Mouse (Mus musculus) liver, embryonic 15.5 days (tissue): ENCODE measurements at regions not wholly inside any gene's neighbourhood (a gene's known extent, or its start where the extent isn't known, plus 50 kb on each side); places are given as distances from the start of the nearest gene placed in this dataset.

Experiments used
- ATAC-seq: fragments of 200-750 bp; cut with Nextera tagmentation; 2 replicates; pipeline ENCODE4 v1.8.0; 2017; ENCODE audit warnings: moderate number of reproducible peaks, mild to moderate bottlenecking, moderate library complexity; ENCODE audit not compliant: insufficient read depth
- H3K27ac ChIP-seq: fragments of 300-500 bp; sonication (generic); replicated peaks from 2 replicates; pipeline ENCODE4 v1.5.1; 2015; ENCODE audit warnings: mild to moderate bottlenecking, inconsistent platforms
- H3K27me3 ChIP-seq: fragments of 300-500 bp; sonication (generic); 2 replicates; pipeline ENCODE4 v1.6.1; 2015; ENCODE audit warnings: mild to moderate bottlenecking, inconsistent platforms
- H3K36me3 ChIP-seq: fragments of 300-500 bp; sonication (generic); replicated peaks from 2 replicates; pipeline ENCODE4 v1.6.1; 2015; ENCODE audit warnings: moderate library complexity, mild to moderate bottlenecking, inconsistent platforms
- H3K4me1 ChIP-seq: fragments of 300-500 bp; sonication (generic); replicated peaks from 2 replicates; pipeline ENCODE4 v1.6.1; 2015; ENCODE audit warnings: inconsistent platforms
- H3K4me2 ChIP-seq: fragments of 300-500 bp; sonication (generic); 2 replicates; pipeline ENCODE4 v1.6.1; 2015; ENCODE audit warnings: moderate library complexity, mild to moderate bottlenecking, inconsistent platforms
- H3K4me3 ChIP-seq: fragments of 300-500 bp; sonication (generic); replicated peaks from 2 replicates; pipeline ENCODE4 v1.5.1; 2015; ENCODE audit warnings: mild to moderate bottlenecking, inconsistent platforms
- H3K9ac ChIP-seq: fragments of 300-500 bp; sonication (generic); 2 replicates; pipeline ENCODE4 v1.6.1; 2015; ENCODE audit warnings: moderate library complexity, mild to moderate bottlenecking, inconsistent platforms
- H3K9me3 ChIP-seq: fragments of 300-500 bp; sonication (generic); replicated peaks from 2 replicates; pipeline ENCODE4 v1.6.1; 2016; ENCODE audit warnings: inconsistent platforms
- WGBS: fragments of 180-500 bp; shearing (Covaris S2); methylation state at CpG from one replicate; pipeline ENCODE4 v1.1.7; 2015; ENCODE audit warnings: mixed read lengths; ENCODE audit not compliant: insufficient replicate concordance; 5-methylcytosine and 5-hydroxymethylcytosine counted together

DNA sequence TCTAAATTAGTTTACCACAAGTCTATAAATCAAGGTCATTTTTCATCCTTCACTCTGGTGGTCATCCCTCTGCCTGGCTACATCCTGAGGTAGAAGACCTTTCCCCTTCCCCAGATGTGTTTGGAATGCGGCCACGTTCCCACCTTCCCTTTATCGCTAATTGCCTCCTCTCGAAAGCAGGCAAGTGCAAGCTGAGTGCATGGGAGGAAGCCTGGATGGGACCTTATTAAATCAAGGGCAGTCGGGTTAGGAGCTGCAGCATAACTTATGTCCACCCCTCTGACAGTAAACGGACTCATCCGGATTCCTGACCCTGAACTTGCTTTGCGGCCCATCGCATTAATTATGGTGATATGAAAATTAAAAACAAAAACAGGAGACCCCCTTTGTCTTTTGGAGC is 983.5 kb downstream of the Slc4a3 start:
- Histone ChIP-seq H3K4me3 (no peak overlapping the region), H3K36me3 (no peaks in the 10 kb centered on the region), H3K4me2 (no peak overlapping the region), H3K9ac (no peak overlapping the region), H3K27me3 (no peaks in the 10 kb centered on the region), H3K4me1 (no peaks in the 10 kb centered on the region), H3K9me3 (no peaks in the 10 kb centered on the region), H3K27ac (no peak overlapping the region)
- 61% methylated on average over 9 of the region's 9 CpGs for WGBS
- ATAC-seq: no peak

DNA sequence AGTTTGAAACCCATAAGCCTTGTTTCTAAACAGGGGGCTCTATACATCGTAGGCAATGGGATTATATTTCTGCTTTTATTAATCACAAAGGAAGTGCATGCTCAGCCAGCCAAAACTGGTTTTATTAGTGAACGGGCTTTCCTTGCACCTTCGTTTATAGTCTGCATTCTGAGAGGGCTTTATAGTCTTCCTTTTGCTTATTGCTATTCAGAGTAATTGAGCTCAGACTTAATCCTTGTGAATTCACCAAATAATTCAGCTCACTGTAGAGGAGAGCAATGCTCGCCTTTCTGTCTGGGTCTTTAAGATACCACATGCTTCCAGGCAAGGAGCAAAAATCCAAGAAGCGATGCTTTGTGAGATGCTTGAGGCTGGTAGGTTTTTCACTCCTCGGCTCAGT is 984.3 kb downstream of the Slc4a3 start:
- no peak overlapping the region for H3K4me3 ChIP-seq
- no peaks in the 10 kb centered on the region for H3K4me1 ChIP-seq
- no peak overlapping the region for H3K4me2 ChIP-seq
- H3K9me3 ChIP-seq: no peaks in the 10 kb centered on the region
- 62% methylated on average over 6 of the region's 6 CpGs for WGBS
- no peak overlapping the region for H3K9ac ChIP-seq
- ATAC-seq: no peak
- no peak overlapping the region for H3K27ac ChIP-seq
- H3K36me3 ChIP-seq: no peaks in the 10 kb centered on the region
- no peaks in the 10 kb centered on the region for H3K27me3 ChIP-seq

DNA sequence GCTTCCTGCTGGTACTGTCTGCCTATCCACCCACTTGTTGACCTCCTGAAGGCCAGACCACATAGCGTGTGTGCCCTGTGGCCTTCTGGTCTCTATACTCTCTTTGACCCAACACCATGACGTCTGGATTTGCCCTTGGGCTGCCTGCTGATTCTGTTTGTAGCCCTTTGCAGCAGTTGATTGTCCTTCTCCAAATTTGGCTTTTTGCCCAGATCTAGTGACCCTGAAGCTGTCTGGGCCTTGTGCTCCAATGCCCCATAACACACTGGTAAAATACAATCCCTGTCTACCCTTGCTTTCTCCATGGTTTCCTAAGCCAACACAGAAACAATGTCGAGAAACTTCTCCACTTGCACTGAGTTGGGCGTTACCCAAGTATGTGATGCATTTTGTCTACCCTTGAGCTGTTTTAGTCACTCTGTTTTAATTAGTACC is 979.3 kb downstream of the Epha4 start:
- Histone ChIP-seq H3K4me3 (no peak overlapping the region), H3K27ac (no peak overlapping the region), H3K36me3 (no peaks in the 10 kb centered on the region), H3K9ac (no peak overlapping the region), H3K4me2 (no peak overlapping the region), H3K4me1 (no peaks in the 10 kb centered on the region), H3K9me3 (no peaks in the 10 kb centered on the region), H3K27me3 (no peaks in the 10 kb centered on the region)
- ATAC-seq: no peak
- WGBS: 48% methylated on average over 4 of the region's 4 CpGs

DNA sequence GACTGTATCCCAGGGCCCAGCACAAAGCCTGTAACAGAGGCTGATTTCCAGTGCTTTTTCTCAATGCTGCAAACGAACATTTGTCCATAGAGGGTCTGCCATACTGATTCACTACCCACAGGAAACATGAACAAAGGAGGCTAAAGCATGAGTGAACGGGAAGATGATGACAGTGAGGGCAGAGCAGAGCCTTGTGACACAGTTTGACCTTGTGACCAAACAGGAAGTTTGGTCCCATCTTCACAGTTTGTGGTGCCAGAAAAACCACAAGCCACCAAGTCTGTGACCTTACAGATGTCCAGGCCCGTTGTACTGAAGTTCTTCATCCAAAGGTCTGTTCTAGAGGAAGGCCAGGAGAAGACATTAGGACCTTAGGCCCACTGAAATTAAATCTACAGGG is 974.4 kb downstream of the Epha4 start:
- Histone ChIP-seq H3K27ac (no peak overlapping the region), H3K4me1 (no peaks in the 10 kb centered on the region), H3K9ac (no peak overlapping the region), H3K36me3 (no peaks in the 10 kb centered on the region), H3K4me2 (no peak overlapping the region), H3K27me3 (no peaks in the 10 kb centered on the region), H3K4me3 (no peak overlapping the region), H3K9me3 (no peaks in the 10 kb centered on the region)
- no peak for ATAC-seq
- 11% methylated on average over 3 of the region's 3 CpGs for WGBS

DNA sequence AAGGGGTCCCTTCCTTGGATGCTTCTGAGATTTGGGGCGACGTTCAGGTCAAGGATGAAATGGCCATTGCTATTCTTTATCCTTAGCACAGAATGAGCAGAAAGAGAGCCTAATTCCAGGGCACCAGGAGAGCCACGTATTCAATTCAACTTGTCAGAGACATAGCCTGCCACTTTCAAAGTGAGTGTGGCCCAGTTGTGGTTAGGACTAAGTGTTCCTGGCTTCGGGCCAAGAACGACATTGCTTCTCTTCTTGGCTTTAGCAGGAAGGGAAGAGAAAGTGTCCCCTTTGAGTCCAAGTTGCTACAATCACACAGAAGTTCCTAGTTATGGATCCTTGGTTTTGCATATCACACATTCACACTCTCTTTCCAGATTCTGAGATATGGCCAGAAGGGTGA is 964.0 kb downstream of the Epha4 start:
- H3K27me3 ChIP-seq: no peaks in the 10 kb centered on the region
- WGBS: 37% methylated on average over 5 of the region's 5 CpGs
- H3K36me3 ChIP-seq: no peaks in the 10 kb centered on the region
- H3K27ac ChIP-seq: no peak overlapping the region
- no peaks in the 10 kb centered on the region for H3K9me3 ChIP-seq
- no peaks in the 10 kb centered on the region for H3K4me1 ChIP-seq
- no peak for ATAC-seq
- H3K9ac ChIP-seq: no peak overlapping the region
- H3K4me2 ChIP-seq: no peak overlapping the region
- H3K4me3 ChIP-seq: no peak overlapping the region

DNA sequence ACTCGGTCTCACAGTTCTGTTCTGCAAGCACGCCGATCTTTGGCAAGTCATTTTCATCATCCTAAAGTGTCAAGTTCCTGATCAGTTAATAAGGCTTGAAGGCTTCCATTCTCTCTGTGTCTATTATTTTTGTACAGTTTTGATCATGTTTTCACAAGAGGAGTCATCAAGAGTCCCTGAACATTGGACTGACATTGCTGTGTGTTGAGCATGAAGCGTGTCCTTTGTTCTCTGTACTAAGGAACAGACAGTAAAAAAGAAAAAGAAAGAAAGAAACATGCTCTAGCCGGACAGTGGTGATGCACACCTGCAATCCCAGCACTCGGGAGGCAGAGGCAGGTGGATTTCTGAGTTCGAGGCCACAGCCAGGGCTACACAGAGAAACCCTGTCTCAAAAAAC is 955.4 kb downstream of the Epha4 start:
- Histone ChIP-seq H3K36me3 (no peaks in the 10 kb centered on the region), H3K27me3 (no peaks in the 10 kb centered on the region), H3K4me1 (no peaks in the 10 kb centered on the region), H3K27ac (no peak overlapping the region), H3K9me3 (no peaks in the 10 kb centered on the region), H3K9ac (no peak overlapping the region), H3K4me2 (no peak overlapping the region), H3K4me3 (no peak overlapping the region)
- ATAC-seq: no peak
- WGBS: 64% methylated on average over 7 of the region's 7 CpGs

DNA sequence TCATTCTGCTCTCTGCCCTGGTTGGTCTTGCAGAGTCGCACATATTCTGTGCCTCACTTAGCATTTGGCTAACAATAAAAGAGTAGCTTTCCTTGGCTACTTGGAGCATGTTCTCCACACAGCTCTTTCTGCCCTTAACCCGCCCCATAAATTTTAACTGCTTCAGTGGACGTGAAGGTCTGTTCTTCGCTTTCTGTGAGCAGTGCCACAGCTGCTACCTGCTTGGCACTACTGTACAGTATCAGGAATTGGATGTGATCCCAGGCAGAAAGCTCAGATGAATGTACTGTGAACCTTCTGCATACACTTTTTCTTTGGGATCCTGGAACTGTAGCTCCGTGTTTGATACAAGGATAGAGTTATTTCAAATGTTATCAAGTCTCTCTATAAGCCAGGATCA is 939.4 kb downstream of the Epha4 start:
- 59% methylated on average over 5 of the region's 5 CpGs for WGBS
- H3K9me3 ChIP-seq: no peaks in the 10 kb centered on the region
- H3K4me1 ChIP-seq: no peaks in the 10 kb centered on the region
- H3K4me2 ChIP-seq: no peak overlapping the region
- H3K36me3 ChIP-seq: no peaks in the 10 kb centered on the region
- H3K9ac ChIP-seq: no peak overlapping the region
- no peak overlapping the region for H3K4me3 ChIP-seq
- no peak overlapping the region for H3K27ac ChIP-seq
- no peak for ATAC-seq
- H3K27me3 ChIP-seq: no peaks in the 10 kb centered on the region

DNA sequence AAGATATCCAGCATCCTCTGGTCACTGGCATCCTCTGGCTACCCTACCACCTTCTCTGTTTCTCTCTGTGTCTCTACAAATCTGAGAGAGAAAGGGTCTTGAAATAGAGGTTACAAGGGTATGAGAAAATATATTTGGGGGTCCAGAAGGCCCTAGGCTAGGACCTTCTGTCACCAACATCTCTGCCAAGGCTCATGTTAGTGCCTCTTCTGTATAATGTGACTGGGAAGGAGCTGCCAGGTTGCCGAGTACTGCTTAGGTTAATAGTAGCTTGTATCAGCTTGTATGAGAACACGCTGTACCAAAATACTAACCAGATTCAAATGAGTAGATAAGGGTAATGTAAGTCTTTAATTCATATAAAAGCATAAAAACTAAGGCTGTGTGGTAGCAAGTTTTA is 929.0 kb downstream of the Epha4 start:
- 80% methylated on average over 2 of the region's 2 CpGs for WGBS
- Histone ChIP-seq H3K27ac (no peak overlapping the region), H3K4me2 (no peak overlapping the region), H3K9ac (no peak overlapping the region), H3K4me1 (no peaks in the 10 kb centered on the region), H3K27me3 (no peaks in the 10 kb centered on the region), H3K36me3 (no peaks in the 10 kb centered on the region), H3K9me3 (no peaks in the 10 kb centered on the region), H3K4me3 (no peak overlapping the region)
- no peak for ATAC-seq

DNA sequence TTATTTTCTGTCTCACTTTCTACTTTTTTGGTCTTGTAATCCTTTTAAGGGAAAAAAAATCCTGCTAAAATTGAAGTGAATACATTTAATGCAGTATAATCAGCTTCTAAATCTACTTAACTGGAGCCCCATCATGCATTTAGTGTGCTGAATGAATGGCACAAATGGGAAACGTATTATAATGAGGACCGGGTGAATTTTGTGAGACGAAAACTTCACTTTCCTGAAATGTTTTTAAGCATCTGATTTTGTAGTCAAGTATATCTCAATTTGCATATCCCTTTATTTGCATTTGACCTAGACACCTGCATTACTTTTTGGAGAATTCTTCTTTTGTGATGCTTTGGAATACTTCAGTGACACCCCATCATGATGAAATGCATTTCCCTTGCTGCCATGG is 889.1 kb downstream of the Epha4 start:
- no peak overlapping the region for H3K9ac ChIP-seq
- ATAC-seq: no peak
- no peaks in the 10 kb centered on the region for H3K27me3 ChIP-seq
- WGBS: 67% methylated on average over 3 of the region's 3 CpGs
- H3K9me3 ChIP-seq: no peaks in the 10 kb centered on the region
- H3K27ac ChIP-seq: no peak overlapping the region
- no peaks in the 10 kb centered on the region for H3K4me1 ChIP-seq
- no peak overlapping the region for H3K4me3 ChIP-seq
- H3K36me3 ChIP-seq: no peaks in the 10 kb centered on the region
- H3K4me2 ChIP-seq: no peak overlapping the region

DNA sequence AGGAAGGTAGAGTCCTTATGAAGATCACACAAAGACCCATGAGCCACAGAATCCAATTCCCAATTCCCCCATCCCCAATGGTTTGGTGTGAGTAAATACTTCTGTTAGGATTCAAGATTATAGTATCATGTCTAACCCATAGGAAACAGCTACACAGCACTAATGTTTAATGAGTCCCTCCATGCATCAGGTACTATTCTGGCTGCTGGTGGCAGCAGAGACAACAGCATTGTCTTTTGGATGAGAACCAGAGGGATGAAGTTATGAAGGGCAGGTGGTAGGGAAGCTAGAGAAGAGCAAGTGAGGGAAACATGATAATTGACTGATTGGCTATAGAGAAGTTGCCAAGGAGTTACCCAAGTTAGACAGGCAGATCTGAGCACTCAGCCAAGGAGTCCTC is 885.0 kb downstream of the Epha4 start:
- no peak overlapping the region for H3K9ac ChIP-seq
- H3K4me3 ChIP-seq: no peak overlapping the region
- no peaks in the 10 kb centered on the region for H3K9me3 ChIP-seq
- H3K27me3 ChIP-seq: no peaks in the 10 kb centered on the region
- no peak for ATAC-seq
- no peak overlapping the region for H3K4me2 ChIP-seq
- H3K4me1 ChIP-seq: no peaks in the 10 kb centered on the region
- no peak overlapping the region for H3K27ac ChIP-seq
- H3K36me3 ChIP-seq: no peaks in the 10 kb centered on the region

DNA sequence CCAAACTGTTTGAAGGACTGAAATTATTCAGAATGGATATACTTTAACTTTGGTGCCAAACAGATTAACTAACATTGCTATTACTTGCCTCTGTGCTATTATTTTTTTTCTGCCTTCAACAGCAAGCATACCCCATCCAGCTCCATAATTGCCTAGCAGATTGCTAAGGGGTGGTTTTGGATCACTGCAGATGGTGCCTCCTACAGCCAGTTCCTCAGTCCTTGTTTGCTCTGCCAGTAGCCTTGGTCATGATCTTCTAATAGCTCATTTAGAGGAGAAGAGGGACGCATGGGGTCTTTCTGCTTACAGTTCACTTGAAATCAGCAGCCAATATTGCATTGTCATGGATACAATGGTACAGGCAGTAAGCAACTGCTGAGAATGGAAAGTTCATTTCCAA is 880.8 kb downstream of the Epha4 start:
- H3K36me3 ChIP-seq: no peaks in the 10 kb centered on the region
- no peak overlapping the region for H3K9ac ChIP-seq
- no peak for ATAC-seq
- H3K4me1 ChIP-seq: no peaks in the 10 kb centered on the region
- H3K4me2 ChIP-seq: no peak overlapping the region
- WGBS: 60% methylated on average over 1 of the region's 1 CpGs
- no peaks in the 10 kb centered on the region for H3K9me3 ChIP-seq
- H3K4me3 ChIP-seq: no peak overlapping the region
- no peak overlapping the region for H3K27ac ChIP-seq
- no peaks in the 10 kb centered on the region for H3K27me3 ChIP-seq

DNA sequence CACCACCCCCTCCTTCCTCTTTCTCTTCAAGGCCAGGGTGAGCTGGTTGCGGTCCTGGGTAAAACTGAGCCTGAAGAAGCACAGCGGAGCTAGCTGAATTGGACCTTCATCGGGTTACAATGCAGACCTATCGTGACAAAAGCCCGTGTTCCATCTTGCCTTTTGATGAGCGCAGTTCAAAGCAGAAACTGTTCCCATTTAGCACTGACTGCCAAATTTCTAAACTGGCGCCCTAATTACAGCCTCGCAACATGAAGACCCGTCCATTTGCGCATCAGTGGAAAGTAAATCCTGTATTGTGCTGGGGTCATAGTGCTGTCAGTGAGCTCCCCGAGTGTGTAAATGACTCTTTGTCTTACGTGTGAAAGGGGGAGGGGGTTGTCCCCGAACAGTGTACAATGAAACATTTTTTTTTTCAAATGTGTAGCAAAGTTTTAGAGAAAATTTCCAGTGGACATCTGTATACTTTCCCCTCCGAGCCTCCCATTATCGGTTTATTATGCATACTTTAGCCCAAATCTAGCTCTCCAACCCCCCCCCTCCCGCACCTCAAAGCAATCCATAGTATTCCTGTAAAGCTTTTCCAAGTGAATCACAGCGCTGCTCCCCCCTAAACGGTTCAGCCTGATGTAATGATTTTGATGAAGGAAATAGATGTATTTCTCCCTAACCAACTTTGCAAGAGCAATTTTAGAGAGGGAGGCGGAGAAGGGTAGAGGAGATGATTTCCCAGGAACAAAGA is 877.4 kb downstream of the Epha4 start:
- Histone ChIP-seq H3K4me1 (no peaks in the 10 kb centered on the region), H3K4me3 (no peak overlapping the region), H3K27me3 (no peaks in the 10 kb centered on the region), H3K36me3 (no peaks in the 10 kb centered on the region), H3K9me3 (no peaks in the 10 kb centered on the region), H3K27ac (no peak overlapping the region), H3K4me2 (no peak overlapping the region), H3K9ac (no peak overlapping the region)
- ATAC-seq: no peak
- WGBS: 71% methylated on average over 19 of the region's 19 CpGs
